Mouse (Mus musculus) thymus, adult 18-20 months (tissue): ENCODE data around the gene Stip1.
"Not testable (repeated sequence)": the region's sequence is repeated elsewhere in the genome, so short reads cannot be mapped to it uniquely, and the experiment has no call there.

Experiments used
- DNase-seq, 2 experiments: peaks; one replicate each; pipeline ENCODE4 v3.0.0; 2022; ENCODE audit warnings: mixed read lengths in 2 of 2

Stip1 gene

GRCm38 (mm10) chr19:7012426-7012825 is 27.3 kb downstream of the Stip1 start:
- DNase-seq = no peak

- DNase-seq = no peak
These were observed 32.7 kb downstream of the Stip1 start for GRCm38 (mm10) chr19:7006892-7007593.

- no peak for DNase-seq
These were observed 40.3 kb downstream of the Stip1 start for GRCm38 (mm10) chr19:6999360-7000063.

- DNase-seq = no peak
These were observed 42.0 kb downstream of the Stip1 start for GRCm38 (mm10) chr19:6997721-6998290.

GRCm38 (mm10) chr19:6996006-6996405 is 43.8 kb downstream of the Stip1 start, which contains the start of the genes Nudt22 and Trpt1:
Gene Nudt22 (minus strand): TSS chr19:6996117.
Gene Trpt1 (plus strand): TSS chr19:6996131.
- peak; percentile 56 to 74 for DNase-seq

- no peak for DNase-seq
These were observed 44.3 kb downstream of the Stip1 start for GRCm38 (mm10) chr19:6995255-6995991.

GRCm38 (mm10) chr19:6994489-6994888 is 45.3 kb downstream of the Stip1 start:
- no peak for DNase-seq

GRCm38 (mm10) chr19:6994002-6994401 is 45.8 kb downstream of the Stip1 start:
- DNase-seq = no peak

GRCm38 (mm10) chr19:6993011-6993770 is 46.6 kb downstream of the Stip1 start:
- DNase-seq = no peak

GRCm38 (mm10) chr19:6992011-6992858 is 47.5 kb downstream of the Stip1 start, which contains the start of gene Dnajc4:
Gene Dnajc4 (minus strand): TSS chr19:6992572.
- DNase-seq = peak; percentile 97 to 99

GRCm38 (mm10) chr19:6991166-6991565 is 48.6 kb downstream of the Stip1 start:
- DNase-seq = not testable (repeated sequence)

- no peak for DNase-seq
These were observed 49.1 kb downstream of the Stip1 start for GRCm38 (mm10) chr19:6990712-6991111.

- DNase-seq = no peak
These were observed 50.5 kb downstream of the Stip1 start for GRCm38 (mm10) chr19:6989251-6989650.

- no peak for DNase-seq
These were observed 51.9 kb downstream of the Stip1 start for GRCm38 (mm10) chr19:6987904-6988285.

GRCm38 (mm10) chr19:6987061-6987903 is 52.5 kb downstream of the Stip1 start, which contains the start of gene Vegfb:
Gene Vegfb (minus strand): TSS chr19:6987651.
- peak; percentile 67 to 68 for DNase-seq

GRCm38 (mm10) chr19:6985951-6986708 is 53.6 kb downstream of the Stip1 start:
- DNase-seq = no peak

- no peak for DNase-seq
These were observed 54.5 kb downstream of the Stip1 start for GRCm38 (mm10) chr19:6985300-6985699.

GRCm38 (mm10) chr19:6983621-6984020 is 56.1 kb downstream of the Stip1 start:
- DNase-seq = no peak

GRCm38 (mm10) chr19:6981465-6981864 is 58.3 kb downstream of the Stip1 start:
- no peak for DNase-seq
